Mouse (Mus musculus): ENCODE measurements around the gene Stk25.

DNA sequence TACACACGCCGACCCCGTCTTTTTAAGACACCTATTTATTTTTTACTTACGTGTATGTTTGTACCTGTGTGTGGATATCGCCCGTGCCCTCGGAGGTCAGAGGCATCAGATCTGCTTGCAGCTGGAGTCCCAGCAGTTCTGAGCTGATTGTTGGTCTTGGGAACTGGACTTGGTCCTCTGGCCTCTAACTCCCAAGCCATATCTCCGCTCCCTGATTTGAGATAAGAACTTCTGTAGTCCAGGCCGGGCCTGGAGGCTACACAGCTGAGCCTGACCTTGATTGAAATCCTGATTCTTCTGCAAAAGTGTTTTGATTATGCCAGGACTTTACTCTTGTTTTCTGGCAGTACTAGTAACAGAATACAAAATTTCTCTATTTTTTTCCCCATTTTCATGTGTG, 34.3 kb upstream of the Stk25 start:
- no peak for TF ChIP-seq CTCF (IDR thresholded peaks at IDR 0.05; ENCODE audit: low read depth, low read length)
- no peak for TF ChIP-seq POLR2A (IDR thresholded peaks at IDR 0.05; ENCODE audit: insufficient read depth, low read length)
- TF ChIP-seq EP300 (IDR thresholded peaks at IDR 0.05; ENCODE audit: insufficient read depth, low read depth, low read length) = no peak
